Mouse (Mus musculus) CD4-positive naive resting alpha-beta T cell, adult 57 days (primary cell): Measurements from ENCODE around the gene Tpbgl. TPM values are rescaled to one million over a fixed set of nuclear protein-coding genes. Genes with fewer than 3 reads are reported as not detected.

Experiments
- total RNA-seq: library from RNA; stranded (reverse); gene quantifications from one replicate; pipeline ENCODE4 v1.2.4, GENCODE M21; 2023

Gene Tpbgl
- 3.8 TPM for total RNA-seq

DNA sequence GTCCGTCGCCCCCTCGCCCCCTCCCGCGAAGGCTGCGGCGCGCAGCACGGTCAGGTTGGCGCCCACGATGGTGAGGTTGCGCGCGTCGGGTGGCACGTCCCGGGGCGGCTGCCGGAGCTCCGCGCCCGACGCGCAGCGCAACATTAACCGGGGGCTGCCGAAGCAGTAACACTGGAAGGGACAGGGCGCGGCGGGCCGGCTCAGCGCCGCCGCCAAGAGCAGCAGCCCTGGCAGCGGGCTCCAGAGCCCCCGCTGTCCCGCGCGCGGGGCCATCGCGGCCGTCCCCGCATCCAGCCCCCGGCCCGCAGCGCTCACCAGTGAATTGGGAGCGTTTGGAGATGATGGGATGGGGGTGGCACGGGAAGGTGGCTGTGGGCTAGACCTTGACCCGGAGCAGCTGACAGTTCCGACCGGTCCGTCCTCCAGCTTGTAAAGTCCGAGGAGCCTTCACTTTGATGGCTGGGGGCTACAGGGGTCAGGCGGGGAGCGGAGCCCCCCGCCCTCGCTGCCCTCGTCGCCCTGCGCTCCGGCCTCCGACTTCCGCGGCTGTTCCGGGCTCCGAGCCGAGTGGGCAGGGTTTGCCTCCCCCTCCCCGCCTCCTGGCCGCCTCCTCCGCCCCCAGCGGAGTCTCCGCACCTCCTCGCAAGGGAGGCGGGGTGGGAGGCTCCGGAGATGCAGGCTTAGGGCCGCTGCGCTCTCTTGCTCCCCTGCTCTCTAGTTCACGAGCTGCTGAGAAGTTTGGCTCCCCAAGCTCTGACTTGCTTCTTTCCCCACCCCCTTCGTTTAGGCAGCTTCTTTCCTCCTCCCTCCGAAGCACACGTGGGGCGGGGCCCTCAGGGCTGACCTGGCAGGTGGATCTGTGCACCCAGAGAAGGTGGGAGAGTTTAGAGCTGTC lies at the start of gene Tpbgl:
Gene Tpbgl, minus strand, starts transcription at position 728 of the 895 bp plus-strand sequence.

Other genes with a start within 250 kb of the Tpbgl start
- gene Gdpd5, start 245.7 kb downstream of the Tpbgl start, total RNA-seq = 6.4 TPM
- 0.68 TPM for gene Klhl35, start 161.1 kb downstream of the Tpbgl start, total RNA-seq
- gene Rps3, start 143.4 kb downstream of the Tpbgl start, total RNA-seq = 1,620 TPM
- 90.6 TPM for gene Arrb1, start 91.6 kb downstream of the Tpbgl start, total RNA-seq
- 0.56 TPM for gene Slco2b1, start 84.2 kb upstream of the Tpbgl start, total RNA-seq
- not detected for gene Olfr520, start 103.2 kb upstream of the Tpbgl start, total RNA-seq
- gene Olfr521, start 136.4 kb upstream of the Tpbgl start, total RNA-seq = not detected
- gene Neu3, start 201.3 kb upstream of the Tpbgl start, total RNA-seq = 5.4 TPM
- not detected for gene Xrra1, start 232.0 kb upstream of the Tpbgl start, total RNA-seq
- gene Spcs2, start 236.4 kb upstream of the Tpbgl start, total RNA-seq = 116 TPM